Mouse (Mus musculus) kidney, adult 2 months (tissue): Measurements from ENCODE around the gene Dppa3. TPM values are rescaled to one million over a fixed set of nuclear protein-coding genes. Genes with fewer than 3 reads are reported as not detected.
A peak's percentile ranks its signal among the peaks of the same experiment; 100 is the strongest.
"Not testable (repeated sequence)": the region's sequence is repeated elsewhere in the genome, so short reads cannot be mapped to it uniquely, and the experiment has no call there.

Experiments
- DNase-seq: peaks from one replicate; pipeline ENCODE4 v3.0.0; 2021
- H3K27ac ChIP-seq: fragments of 200-500 bp; 2 replicates; pipeline ENCODE4 v1.5.1; 2012; ENCODE audit warnings: low read depth, low read length, control low read depth, inconsistent platforms; ENCODE audit not compliant: insufficient read depth
- H3K27me3 ChIP-seq: fragments of 200-500 bp; replicated peaks from 2 replicates; pipeline ENCODE4 v1.6.1; 2012; ENCODE audit warnings: mild to moderate bottlenecking, moderate library complexity, low read length, inconsistent platforms; ENCODE audit not compliant: control insufficient read depth, insufficient read depth
- H3K36me3 ChIP-seq: fragments of 200-500 bp; 2 replicates; pipeline ENCODE4 v1.6.1; 2012; ENCODE audit warnings: mild to moderate bottlenecking, moderate library complexity, low read length, inconsistent platforms; ENCODE audit not compliant: control insufficient read depth, insufficient read depth
- H3K4me1 ChIP-seq: fragments of 200-500 bp; 2 replicates; pipeline ENCODE4 v1.6.1; 2011; ENCODE audit warnings: low read length; ENCODE audit not compliant: control insufficient read depth, insufficient read depth
- H3K4me3 ChIP-seq: fragments of 200-500 bp; 2 replicates; pipeline ENCODE4 v1.5.1; 2011; ENCODE audit warnings: mild to moderate bottlenecking, low read depth, low read length, control low read depth; ENCODE audit not compliant: insufficient read depth
- CTCF ChIP-seq: fragments of 200-500 bp; conservative IDR thresholded peaks from 2 replicates; pipeline ENCODE4 v1.5.1; 2011; ENCODE audit warnings: low read depth, mild to moderate bottlenecking, control low read depth, low read length, moderate library complexity, mixed read lengths; ENCODE audit not compliant: insufficient read depth, insufficient read length
- POLR2A ChIP-seq: fragments of 200-500 bp; IDR thresholded peaks from one replicate; pipeline ENCODE4 v1.6.1; 2011; ENCODE audit warnings: low read depth, low read length, control low read depth
- WGBS: fragments of 180-500 bp; shearing (Covaris S2); methylation state at CpG from one replicate; pipeline ENCODE4 v1.1.7; 2018; 5-methylcytosine and 5-hydroxymethylcytosine counted together
- polyA plus RNA-seq: library from polyadenylated mRNA; depleted of rRNA; stranded (reverse); fragments of >200 nt; gene quantifications from 2 replicates; pipeline ENCODE4 v1.2.3, GENCODE M21; 2012

Dppa3 gene
- polyA plus RNA-seq, 1 experiment: not detected

DNA sequence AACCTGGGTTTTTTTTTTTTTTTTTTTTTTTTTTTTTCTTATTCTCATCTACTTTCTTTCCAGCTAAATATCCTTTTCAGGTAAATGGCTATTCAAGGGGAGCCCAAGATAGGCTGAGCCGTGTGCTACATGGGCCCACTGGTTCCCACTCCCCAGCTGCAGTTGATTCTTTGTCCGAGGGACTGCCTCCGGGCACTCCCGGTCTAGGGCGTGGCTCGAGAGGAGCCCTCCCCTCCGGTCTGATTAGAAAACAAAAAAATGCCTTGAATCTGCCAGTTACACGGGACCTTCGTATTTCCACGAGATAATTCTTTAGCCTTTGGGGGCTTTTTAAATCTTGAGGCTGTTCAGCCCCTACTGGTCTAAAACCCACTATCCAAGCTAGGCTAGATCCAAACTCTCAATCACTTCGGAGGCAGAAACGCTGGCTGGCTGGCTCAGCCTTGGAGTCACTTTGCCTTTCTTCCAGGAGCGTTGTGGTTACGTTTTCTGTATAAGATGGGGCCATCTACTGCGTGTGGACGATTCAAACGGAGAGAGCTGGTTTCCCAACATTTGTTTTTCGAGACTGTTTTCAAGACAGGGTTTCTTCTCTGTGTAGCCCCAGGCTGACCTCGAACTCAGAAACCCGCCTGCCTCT, 1.4 kb downstream of the Dppa3 start:
- Histone ChIP-seq H3K4me3 (no peak overlapping the region), H3K27me3 (no peaks in the 10 kb centered on the region), H3K4me1 (no peaks in the 10 kb centered on the region), H3K27ac (no peak overlapping the region), H3K36me3 (no peaks in the 10 kb centered on the region)
- TF ChIP-seq POLR2A (no peak), CTCF (no peak)
- WGBS: 39% methylated on average over 20 of the region's 20 CpGs
- DNase-seq: no peak

DNA sequence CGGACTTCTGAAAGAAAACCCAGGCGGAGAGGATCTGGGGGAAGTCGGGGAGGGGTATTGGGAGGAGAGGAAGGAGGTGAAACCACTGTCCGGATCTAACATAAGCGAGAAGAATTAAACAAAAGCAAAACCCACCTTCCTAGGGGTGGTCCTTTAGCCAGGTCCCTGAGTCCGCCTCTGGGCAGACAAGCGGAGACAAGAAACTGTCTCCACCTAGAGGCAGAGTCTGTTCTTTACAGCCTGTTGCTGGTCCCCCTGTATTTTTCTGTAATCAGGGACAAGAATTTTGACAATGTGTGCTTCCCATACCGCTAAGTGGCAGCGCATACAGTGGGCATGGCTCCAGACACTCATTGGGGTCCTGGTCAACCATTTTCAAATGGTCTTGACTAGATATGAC, 7.2 kb downstream of the Dppa3 start:
- no peak for TF ChIP-seq POLR2A
- peak; percentile 70 for TF ChIP-seq CTCF
- Histone ChIP-seq H3K27me3 (no peaks in the 10 kb centered on the region), H3K4me3 (no peak overlapping the region), H3K36me3 (no peaks in the 10 kb centered on the region), H3K4me1 (no peaks in the 10 kb centered on the region), H3K27ac (no peak overlapping the region)
- peak; percentile 54 for DNase-seq
- WGBS: 44% methylated on average over 9 of the region's 9 CpGs

DNA sequence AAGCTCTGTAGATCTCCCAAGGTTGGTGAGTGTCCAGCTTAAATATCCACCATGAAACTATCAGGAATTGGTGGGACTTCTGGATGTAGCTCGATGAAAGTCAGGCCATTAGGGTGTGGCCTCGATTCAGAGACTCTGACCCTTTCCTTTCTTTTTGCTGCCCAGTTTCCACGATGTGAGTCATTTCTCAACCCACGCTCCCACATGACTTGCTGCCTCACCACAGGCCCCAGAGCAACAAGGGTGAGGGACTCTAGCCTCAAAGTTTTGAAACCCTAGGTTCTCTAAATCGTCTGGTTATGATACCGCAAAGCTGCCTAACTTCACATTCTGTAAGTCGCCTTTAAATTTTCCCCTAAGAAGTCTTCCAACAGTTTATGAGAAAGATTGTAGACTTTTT, 9.1 kb downstream of the Dppa3 start:
- H3K27ac ChIP-seq: no peak overlapping the region
- no peak overlapping the region for H3K4me3 ChIP-seq
- TF ChIP-seq POLR2A: no peak
- no peak for TF ChIP-seq CTCF
- 79% methylated on average over 7 of the region's 7 CpGs for WGBS
- no peaks in the 10 kb centered on the region for H3K4me1 ChIP-seq
- no peaks in the 10 kb centered on the region for H3K36me3 ChIP-seq
- H3K27me3 ChIP-seq: no peaks in the 10 kb centered on the region
- DNase-seq: peak; percentile 38

DNA sequence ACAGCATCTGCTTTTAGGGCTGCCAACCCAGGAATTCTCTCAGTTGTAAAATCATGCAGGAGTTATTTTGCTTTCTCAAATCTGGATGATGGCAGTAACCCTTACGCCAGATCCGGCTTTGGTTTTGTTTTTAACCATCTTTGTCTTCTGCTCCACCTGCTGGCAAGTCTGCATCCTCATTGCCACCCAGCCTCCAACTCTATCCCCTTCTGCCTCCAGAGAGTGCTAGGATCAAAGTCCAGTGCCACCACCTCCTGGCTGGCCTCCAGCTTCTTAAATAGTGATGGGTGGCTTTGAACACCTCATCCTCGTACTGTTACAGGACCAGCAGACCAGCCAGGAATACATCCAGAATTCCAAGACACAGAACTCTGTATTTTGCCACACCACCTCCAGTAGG, 10.5 kb downstream of the Dppa3 start:
- H3K27ac ChIP-seq: 0 out of 2 replicates have a peak overlapping the region, but pooled peaks have one; percentile 6
- no peak overlapping the region for H3K4me3 ChIP-seq
- H3K36me3 ChIP-seq: no peaks in the 10 kb centered on the region
- H3K27me3 ChIP-seq: no peaks in the 10 kb centered on the region
- H3K4me1 ChIP-seq: no peaks in the 10 kb centered on the region
- 54% methylated on average over 3 of the region's 3 CpGs for WGBS
- DNase-seq: peak; percentile 82
- TF ChIP-seq POLR2A: no peak
- TF ChIP-seq CTCF: peak; percentile 43

DNA sequence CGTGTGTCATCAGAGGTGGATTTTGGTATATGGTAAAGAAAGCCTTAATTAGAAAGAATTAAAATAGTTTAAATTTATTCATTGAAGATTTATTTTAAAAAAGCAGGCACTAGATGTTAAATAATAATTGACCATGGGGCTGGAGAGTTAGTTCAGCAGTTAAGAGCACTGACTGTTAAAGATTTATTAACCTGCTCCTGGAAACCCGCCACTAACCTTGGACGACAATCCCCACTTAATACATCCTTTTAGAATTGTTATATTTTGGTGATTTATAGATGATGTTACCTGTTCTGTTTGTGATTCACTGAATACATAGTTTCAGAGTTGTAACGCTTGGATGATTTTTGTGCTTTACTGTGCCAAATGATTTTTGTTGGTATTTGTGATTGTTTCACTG, 11.4 kb downstream of the Dppa3 start:
- H3K36me3 ChIP-seq, H3K27me3 ChIP-seq, H3K4me3 ChIP-seq, H3K4me1 ChIP-seq, H3K27ac ChIP-seq: not testable (repeated sequence)
- 42% methylated on average over 4 of the region's 4 CpGs for WGBS
- DNase-seq: peak; percentile 79

DNA sequence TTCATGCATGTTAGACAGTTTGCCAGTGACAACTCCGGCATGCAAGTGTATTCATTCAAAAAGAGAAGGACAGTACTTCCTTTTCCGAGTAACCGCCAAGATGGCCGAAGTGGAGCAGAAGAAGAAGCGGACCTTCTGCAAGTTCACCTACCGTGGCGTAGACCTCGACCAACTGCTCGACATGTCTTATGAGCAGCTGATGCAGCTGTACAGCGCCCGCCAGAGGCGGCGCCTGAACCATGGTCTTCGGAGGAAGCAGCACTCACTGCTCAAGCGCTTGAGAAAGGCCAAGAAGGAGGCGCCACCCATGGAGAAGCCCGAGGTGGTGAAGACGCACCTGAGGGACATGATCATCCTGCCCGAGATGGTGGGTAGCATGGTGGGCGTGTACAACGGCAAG, 18.0 kb downstream of the Dppa3 start:
- not testable (repeated sequence) for H3K36me3 ChIP-seq, H3K4me1 ChIP-seq, H3K27me3 ChIP-seq, H3K4me3 ChIP-seq, DNase-seq, H3K27ac ChIP-seq
- WGBS: 96% methylated on average over 21 of the region's 21 CpGs

DNA sequence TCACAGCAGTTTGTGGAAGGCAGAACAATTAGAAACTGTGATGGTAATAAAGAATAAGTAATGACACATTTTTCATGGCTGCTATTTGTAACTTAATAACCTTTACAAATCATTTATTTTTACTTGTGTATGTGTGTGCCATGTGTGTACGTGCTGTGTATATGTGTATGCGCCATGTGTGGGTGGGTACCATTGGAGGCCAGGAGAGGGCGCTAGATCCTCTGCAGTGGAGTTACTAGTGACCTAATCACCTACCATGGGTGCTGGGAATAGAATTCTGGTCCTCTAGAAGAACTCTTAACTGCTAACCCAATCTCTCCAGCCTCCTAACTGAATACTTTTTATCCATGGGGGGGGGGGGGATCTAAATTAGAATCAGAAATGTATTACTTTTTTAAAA, 23.7 kb downstream of the Dppa3 start:
- WGBS: 78% methylated on average over 3 of the region's 3 CpGs
- no peaks in the 10 kb centered on the region; the same call in 1 of the 2 replicates for H3K27me3 ChIP-seq
- DNase-seq: no peak
- no peaks in the 10 kb centered on the region for H3K4me1 ChIP-seq
- TF ChIP-seq POLR2A (no peak), CTCF (no peak)
- H3K36me3 ChIP-seq: no peaks in the 10 kb centered on the region
- no peak overlapping the region for H3K27ac ChIP-seq
- H3K4me3 ChIP-seq: no peak overlapping the region

DNA sequence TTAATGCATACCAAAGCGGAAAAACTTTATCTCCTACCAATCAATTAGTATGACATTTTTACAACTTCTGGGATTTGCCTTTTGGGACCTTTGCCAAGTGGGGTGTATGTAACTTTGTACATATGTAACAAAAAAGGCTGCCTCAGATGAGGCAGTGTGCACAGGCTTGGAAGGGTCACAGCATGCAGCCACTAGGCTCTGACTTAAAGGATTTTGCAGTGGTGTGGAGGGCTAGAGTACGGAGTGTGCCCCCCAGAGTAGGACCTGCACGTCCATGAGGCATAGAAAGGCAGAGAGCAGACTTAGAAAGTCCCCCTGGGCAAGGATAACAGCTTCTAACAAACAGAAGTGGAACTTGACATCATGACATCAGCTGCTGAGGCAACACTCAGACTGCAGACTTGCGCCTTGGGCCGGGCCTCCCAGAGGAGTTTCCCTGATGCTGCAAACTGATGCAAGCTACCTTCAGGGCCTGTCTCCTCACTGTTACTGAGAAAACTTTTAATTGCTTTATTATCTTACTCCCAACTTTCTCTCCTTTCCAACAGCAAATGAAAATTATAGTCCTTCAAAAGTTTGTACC, 24.3 kb downstream of the Dppa3 start:
- H3K36me3 ChIP-seq: no peaks in the 10 kb centered on the region
- no peak overlapping the region for H3K4me3 ChIP-seq
- no peak for TF ChIP-seq CTCF
- no peak for TF ChIP-seq POLR2A
- H3K27me3 ChIP-seq: no peaks in the 10 kb centered on the region; the same call in 1 of the 2 replicates
- H3K27ac ChIP-seq: no peak overlapping the region
- WGBS: 71% methylated on average over 5 of the region's 5 CpGs
- no peaks in the 10 kb centered on the region for H3K4me1 ChIP-seq
- DNase-seq: no peak
